Mouse (Mus musculus) intestine, embryonic 16.5 days (tissue): ENCODE data around the gene Ift27. TPM values are rescaled to one million over a fixed set of nuclear protein-coding genes. Genes with fewer than 3 reads are reported as not detected.
A peak's percentile ranks its signal among the peaks of the same experiment; 100 is the strongest.

ENCODE experiments used
- ATAC-seq: fragments of 200-750 bp; cut with Nextera tagmentation; 2 replicates; pipeline ENCODE4 v1.8.0; 2017; ENCODE audit warnings: moderate TSS enrichment, moderate library complexity
- H3K27ac ChIP-seq: fragments of 300-500 bp; sonication (generic); 2 replicates; pipeline ENCODE4 v1.5.1; 2014; ENCODE audit warnings: mild to moderate bottlenecking, low read length
- H3K27me3 ChIP-seq: fragments of 300-500 bp; sonication (generic); replicated peaks from 2 replicates; pipeline ENCODE4 v1.6.1; 2014; ENCODE audit warnings: low read length, control low read depth, mixed read lengths; ENCODE audit not compliant: control insufficient read depth, insufficient read depth
- H3K36me3 ChIP-seq: fragments of 300-500 bp; sonication (generic); 2 replicates; pipeline ENCODE4 v1.6.1; 2014; ENCODE audit warnings: low read length, control low read depth; ENCODE audit not compliant: control insufficient read depth, insufficient read depth
- H3K4me1 ChIP-seq: fragments of 300-500 bp; sonication (generic); 2 replicates; pipeline ENCODE4 v1.6.1; 2014; ENCODE audit warnings: low read length, control low read depth, mixed read lengths; ENCODE audit not compliant: control insufficient read depth, insufficient read depth
- H3K4me2 ChIP-seq: fragments of 300-500 bp; sonication (generic); 2 replicates; pipeline ENCODE4 v1.6.1; 2014; ENCODE audit warnings: low read depth, low read length, control low read depth
- H3K4me3 ChIP-seq: fragments of 300-500 bp; sonication (generic); 2 replicates; pipeline ENCODE4 v1.5.1; 2014; ENCODE audit warnings: mild to moderate bottlenecking, low read length
- H3K9ac ChIP-seq: fragments of 300-500 bp; sonication (generic); 2 replicates; pipeline ENCODE4 v1.6.1; 2014; ENCODE audit warnings: low read depth, low read length
- H3K9me3 ChIP-seq: fragments of 300-500 bp; sonication (generic); 2 replicates; pipeline ENCODE4 v1.6.1; 2016; ENCODE audit warnings: low read length, control low read depth; ENCODE audit not compliant: control insufficient read depth
- WGBS: fragments of 180-500 bp; shearing (Covaris S2); extraction: QIAGEN DNeasy Blood & Tissue Kit; methylation state at CpG from one replicate; pipeline ENCODE4 v1.1.7; 2014; 5-methylcytosine and 5-hydroxymethylcytosine counted together
- polyA plus RNA-seq: library from polyadenylated mRNA; unstranded; fragments of >200 nt; fragmentation: Nextera tagmentation; extraction: Ambion mirVana; gene quantifications from 2 replicates; pipeline ENCODE4 v1.2.1, GENCODE M21; 2015

Ift27 gene
- polyA plus RNA-seq: 51.7 and 57.4 TPM in 2 replicates

DNA sequence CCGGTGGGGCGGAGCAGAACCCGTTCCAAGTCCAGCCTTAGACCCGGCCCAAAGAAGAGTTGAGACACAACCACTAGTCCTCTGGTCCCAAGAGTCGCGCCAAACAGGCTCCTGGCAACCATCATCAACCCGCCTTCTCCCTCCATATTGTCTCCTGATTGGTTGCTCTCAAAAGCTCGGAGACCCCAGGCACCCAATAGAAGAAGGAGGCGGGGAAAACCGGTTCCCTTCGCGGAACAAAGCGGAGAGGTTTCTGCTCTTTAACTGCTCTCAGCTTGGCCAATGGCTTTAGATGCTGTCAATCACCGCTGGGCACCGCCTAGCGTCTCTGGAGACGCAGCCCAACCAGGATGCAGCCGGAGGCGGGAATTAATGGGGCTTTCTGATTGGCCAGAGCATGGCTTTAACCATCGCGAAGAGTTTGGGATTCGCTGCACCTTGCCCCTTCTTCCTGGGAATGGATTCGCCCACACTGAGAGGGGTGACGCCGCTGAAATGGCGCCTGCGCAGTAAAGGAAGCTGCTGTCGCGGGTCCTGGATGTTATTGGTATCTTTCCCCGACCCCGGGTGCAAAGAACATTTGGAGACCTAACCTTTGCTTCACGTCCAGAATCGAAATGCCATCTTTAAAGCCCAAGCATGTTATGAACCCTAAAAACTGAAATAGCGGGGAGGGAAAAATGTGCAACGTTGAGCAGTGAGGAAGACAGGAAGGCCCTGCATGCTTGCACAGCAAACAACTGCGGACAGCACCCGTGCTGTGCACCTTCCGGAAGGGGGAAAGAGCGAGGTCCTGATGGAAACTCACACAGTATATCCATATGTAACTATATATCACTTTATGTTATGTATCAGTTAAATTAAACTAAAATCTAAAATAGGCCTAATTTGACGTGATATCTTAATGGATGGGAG lies at the start of gene Ift27:
TSS of gene Ift27 (minus strand) at position 136 of the 915 bp plus-strand sequence.
- peak within 1 kb of the TSS; percentile 71 for H3K4me3 ChIP-seq
- H3K4me1 ChIP-seq: peaks cover 14% of the 10 kb centered on the region; the same call in 1 of the 2 replicates
- 1% methylated on average over 40 of the region's 40 CpGs for WGBS
- H3K27ac ChIP-seq: peak within 1 kb of the TSS; percentile 54
- no peaks in the 10 kb centered on the region for H3K36me3 ChIP-seq
- H3K9ac ChIP-seq: peak within 1 kb of the TSS; percentile 78
- no peaks in the 10 kb centered on the region for H3K27me3 ChIP-seq
- peak within 1 kb of the TSS; percentile 91 for H3K4me2 ChIP-seq
- ATAC-seq: peak; percentile 99
- H3K9me3 ChIP-seq: no peaks in the 10 kb centered on the region

DNA sequence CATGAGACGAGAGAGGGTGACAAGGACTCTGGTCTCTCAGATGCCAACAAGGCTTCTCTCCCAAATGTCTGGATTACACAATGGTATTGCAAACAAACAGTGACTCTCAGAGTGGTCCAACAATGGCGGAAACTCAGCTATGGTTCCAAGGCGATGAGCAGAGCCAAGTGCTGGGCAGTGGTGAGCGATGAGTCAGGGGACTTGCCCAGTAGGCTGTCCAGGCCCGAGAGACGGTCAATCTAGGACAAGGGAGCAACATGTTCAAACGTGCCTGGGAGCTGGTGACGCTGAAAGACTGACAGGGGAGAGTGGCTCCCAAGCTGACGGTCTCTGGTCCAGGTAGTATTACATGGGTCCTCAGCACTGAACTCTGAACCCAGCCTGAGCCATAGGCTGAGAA lies 41.4 kb upstream of the Ift27 start:
- H3K4me2 ChIP-seq: no peak overlapping the region
- no peaks in the 10 kb centered on the region for H3K9me3 ChIP-seq
- no peak for ATAC-seq
- H3K36me3 ChIP-seq: no peaks in the 10 kb centered on the region
- WGBS: 84% methylated on average over 9 of the region's 9 CpGs
- H3K27ac ChIP-seq: no peak overlapping the region
- H3K27me3 ChIP-seq: no peaks in the 10 kb centered on the region
- H3K4me1 ChIP-seq: no peaks in the 10 kb centered on the region
- H3K4me3 ChIP-seq: no peak overlapping the region
- no peak overlapping the region for H3K9ac ChIP-seq

DNA sequence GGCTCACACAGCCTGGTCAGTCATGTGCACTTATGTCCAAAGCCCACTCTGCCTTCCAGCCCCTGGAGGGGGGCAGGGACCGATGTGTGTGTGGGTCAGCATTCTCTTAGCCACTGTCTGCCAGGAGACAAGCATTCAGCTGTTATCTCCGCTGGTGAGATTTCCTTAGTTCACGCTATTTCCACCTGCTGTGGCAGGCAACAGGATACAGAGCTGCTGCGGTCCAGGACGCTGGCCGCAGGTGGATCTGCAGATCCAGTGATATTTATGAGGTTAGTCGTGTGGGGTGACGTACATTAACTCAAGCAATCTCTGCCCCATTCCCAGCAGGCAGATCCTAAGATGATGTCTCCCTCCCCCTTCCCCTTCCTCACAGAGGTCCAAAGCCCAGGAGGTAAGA lies 37.5 kb upstream of the Ift27 start:
- WGBS: 74% methylated on average over 8 of the region's 8 CpGs
- ATAC-seq: no peak

DNA sequence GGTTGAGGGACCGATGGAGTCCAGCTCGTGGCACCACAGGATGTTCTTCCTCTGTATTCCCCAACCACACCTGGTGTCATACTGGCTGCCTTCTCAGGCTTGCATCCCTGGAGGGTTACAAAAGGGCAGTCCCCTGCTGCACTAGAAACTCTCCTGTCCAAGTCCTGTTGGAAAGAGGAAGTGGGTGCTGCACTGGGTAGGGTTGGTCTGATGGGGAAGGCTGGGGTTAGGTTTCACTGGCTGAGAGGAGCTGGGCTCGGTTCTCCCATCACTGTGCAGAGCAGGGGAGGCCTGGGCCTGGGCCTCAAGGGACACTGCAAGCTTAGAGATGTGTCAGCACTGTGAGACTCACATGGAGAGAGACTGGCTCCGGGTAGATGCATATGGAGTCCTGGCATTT lies 36.3 kb upstream of the Ift27 start:
- Histone ChIP-seq H3K9ac (no peak overlapping the region), H3K4me2 (no peak overlapping the region), H3K27ac (no peak overlapping the region), H3K4me3 (no peak overlapping the region), H3K36me3 (no peaks in the 10 kb centered on the region), H3K27me3 (peaks cover 5% of the 10 kb centered on the region; the same call in 1 of the 2 replicates), H3K9me3 (no peaks in the 10 kb centered on the region), H3K4me1 (no peaks in the 10 kb centered on the region)
- ATAC-seq: no peak
- WGBS: 75% methylated on average over 4 of the region's 4 CpGs

More for the DNA sequence above, 37.5 kb upstream of the Ift27 start:
- H3K4me1 ChIP-seq: no peaks in the 10 kb centered on the region
- H3K27me3 ChIP-seq: no peaks in the 10 kb centered on the region
- no peaks in the 10 kb centered on the region for H3K36me3 ChIP-seq
- no peaks in the 10 kb centered on the region for H3K9me3 ChIP-seq
- H3K4me2 ChIP-seq: no peak overlapping the region
- H3K27ac ChIP-seq: no peak overlapping the region
- H3K9ac ChIP-seq: no peak overlapping the region
- no peak overlapping the region for H3K4me3 ChIP-seq

DNA sequence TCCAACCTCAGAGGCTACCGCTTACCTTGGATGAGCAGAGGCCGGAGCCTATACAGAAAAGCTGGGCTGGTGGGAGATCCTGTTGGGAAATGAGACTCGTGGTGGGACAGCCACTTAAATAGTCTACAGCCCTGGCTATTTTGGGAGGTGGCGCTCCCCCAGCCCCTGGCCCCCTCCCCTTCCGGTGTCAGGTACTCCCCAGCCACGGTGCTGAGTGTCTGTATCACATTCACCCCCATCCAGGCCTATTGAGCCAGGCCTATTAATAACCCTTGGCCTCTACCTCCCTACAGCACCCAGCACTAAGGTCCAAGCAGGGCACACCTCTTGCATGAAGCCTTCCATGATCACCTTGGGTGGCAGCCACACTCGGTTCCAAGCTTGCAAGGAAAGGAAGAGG lies 32.4 kb upstream of the Ift27 start, which contains the start of gene Pvalb:
TSS of gene Pvalb (minus strand) at position 89 of the 400 bp plus-strand sequence.
- Histone ChIP-seq H3K27me3 (peaks cover 35% of the 10 kb centered on the region), H3K36me3 (no peaks in the 10 kb centered on the region), H3K9me3 (no peaks in the 10 kb centered on the region), H3K9ac (no peak within 1 kb of the TSS), H3K27ac (no peak within 1 kb of the TSS), H3K4me2 (no peak within 1 kb of the TSS), H3K4me3 (no peak within 1 kb of the TSS), H3K4me1 (0 out of 2 replicates have a peak, but pooled peaks cover 2% of the 10 kb centered on the region)
- 87% methylated on average over 7 of the region's 7 CpGs for WGBS
- no peak for ATAC-seq

DNA sequence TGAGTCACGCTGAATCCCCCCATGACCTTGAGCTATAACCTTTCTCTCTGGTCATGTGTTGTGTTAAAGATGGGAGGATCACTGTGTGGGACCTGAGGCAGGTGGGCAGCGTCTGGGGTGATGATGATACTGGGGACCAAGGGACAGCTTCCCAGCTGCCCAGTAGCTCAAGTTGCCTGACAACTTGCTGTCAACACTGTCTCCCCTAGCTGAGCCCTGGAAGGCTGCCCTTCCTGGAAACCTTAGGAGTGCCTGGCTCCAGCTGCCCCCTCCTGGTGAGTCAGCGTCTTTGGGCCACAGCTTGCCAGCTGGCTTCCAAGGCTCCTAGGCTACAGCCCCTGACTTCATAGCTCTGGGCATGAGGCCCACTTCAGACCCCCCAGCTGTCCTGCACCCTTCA lies 31.3 kb upstream of the Ift27 start:
- Histone ChIP-seq H3K4me2 (no peak overlapping the region), H3K4me3 (no peak overlapping the region), H3K9ac (no peak overlapping the region), H3K9me3 (no peaks in the 10 kb centered on the region), H3K27ac (no peak overlapping the region), H3K4me1 (0 out of 2 replicates have a peak, but pooled peaks cover 2% of the 10 kb centered on the region), H3K27me3 (peaks cover 38% of the 10 kb centered on the region), H3K36me3 (no peaks in the 10 kb centered on the region)
- no peak for ATAC-seq
- WGBS: 43% methylated on average over 3 of the region's 3 CpGs

DNA sequence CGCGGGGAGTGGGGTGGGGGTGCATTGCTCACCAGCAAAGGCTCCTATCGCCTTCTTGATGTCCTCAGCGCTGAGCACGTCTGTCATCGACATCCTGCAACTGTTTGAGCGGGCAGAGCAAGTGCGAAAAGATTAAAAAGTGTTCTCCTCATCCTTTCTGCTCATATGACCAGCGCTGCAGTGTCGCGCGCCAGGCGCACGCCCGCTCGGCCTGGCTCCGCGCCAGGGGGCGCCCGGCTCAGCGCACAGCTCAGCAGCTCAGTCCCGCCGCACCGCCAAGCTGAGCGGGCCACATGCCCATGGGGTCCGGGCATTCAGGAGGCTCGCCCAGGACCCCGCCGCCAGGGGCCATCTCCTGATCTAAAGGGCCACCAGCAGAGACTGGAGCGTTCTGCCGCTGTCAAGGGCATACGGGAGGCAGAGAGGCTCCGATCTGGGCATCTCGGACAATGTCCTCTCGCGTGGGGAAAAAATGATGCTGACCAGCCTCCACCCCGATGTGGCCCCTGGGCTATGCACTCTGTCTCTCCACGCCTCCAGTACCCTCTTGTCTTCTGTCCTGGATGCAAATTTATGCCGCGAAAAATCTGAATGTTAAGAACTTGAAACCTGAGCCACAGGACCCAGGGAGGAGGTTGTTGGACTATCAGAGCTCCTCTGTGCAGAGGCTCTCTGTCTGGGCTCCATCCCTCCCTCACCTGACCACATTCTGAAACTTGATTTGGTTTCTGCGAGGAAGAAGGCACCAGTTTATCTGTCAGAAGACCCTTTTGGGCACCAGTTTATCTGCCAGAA lies 30.3 kb upstream of the Ift27 start:
- WGBS: 3% methylated on average over 41 of the region's 41 CpGs
- Histone ChIP-seq H3K4me1 (0 out of 2 replicates have a peak, but pooled peaks cover 2% of the 10 kb centered on the region), H3K9ac (no peak overlapping the region), H3K27me3 (peaks cover 38% of the 10 kb centered on the region), H3K4me3 (peak overlapping the region; percentile 9), H3K36me3 (no peaks in the 10 kb centered on the region), H3K9me3 (no peaks in the 10 kb centered on the region), H3K4me2 (peak overlapping the region; percentile 49), H3K27ac (no peak overlapping the region)
- ATAC-seq: no peak

DNA sequence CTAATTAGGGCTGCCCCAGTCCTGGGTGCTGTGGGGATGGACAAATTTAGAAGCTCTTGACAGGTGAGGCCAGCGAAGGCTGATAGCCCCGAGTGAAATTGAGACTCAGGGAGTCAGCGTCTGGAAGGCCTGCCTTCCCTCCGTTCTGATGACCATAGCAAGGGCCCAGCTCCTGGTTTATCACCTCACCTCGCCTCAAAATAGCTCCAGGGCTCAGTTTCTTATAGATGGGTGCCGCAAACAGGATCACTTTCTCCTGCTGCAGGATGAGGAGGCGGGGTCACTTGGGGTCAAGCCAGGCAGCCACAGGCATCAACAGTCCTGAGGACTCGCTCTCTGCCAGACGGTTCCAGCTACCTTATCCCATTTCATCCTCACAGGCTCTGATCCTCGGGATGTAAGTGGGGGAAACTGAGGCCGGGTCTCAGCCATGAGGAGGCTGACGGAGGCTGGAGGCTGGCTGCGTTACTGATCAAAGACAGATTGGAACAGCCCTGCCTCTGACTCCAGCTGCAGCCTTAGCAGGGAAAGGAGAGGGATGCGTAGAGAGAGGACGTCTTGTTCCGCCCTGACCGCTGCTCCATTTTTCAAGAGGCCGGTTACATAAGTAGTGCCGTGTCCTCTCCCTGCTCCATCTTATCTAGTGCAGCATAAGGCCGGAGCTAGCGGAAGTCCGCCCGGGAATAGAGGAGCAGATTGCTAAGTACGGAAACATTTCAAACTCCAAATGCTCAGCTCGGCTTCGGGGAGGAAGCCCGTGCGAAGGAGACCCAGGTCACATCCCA lies 21.4 kb upstream of the Ift27 start:
- WGBS: 78% methylated on average over 28 of the region's 28 CpGs
- no peaks in the 10 kb centered on the region for H3K36me3 ChIP-seq
- H3K4me3 ChIP-seq: no peak overlapping the region
- ATAC-seq: no peak
- H3K27ac ChIP-seq: no peak overlapping the region
- H3K4me2 ChIP-seq: no peak overlapping the region
- no peak overlapping the region for H3K9ac ChIP-seq
- no peaks in the 10 kb centered on the region for H3K9me3 ChIP-seq
- no peaks in the 10 kb centered on the region for H3K4me1 ChIP-seq
- H3K27me3 ChIP-seq: no peaks in the 10 kb centered on the region; the same call in 1 of the 2 replicates
